Mouse (Mus musculus) CH12.LX (cell line): ENCODE results near the gene Pfkfb3. TPM values are rescaled to one million over a fixed set of nuclear protein-coding genes. Genes with fewer than 3 reads are reported as not detected.
A peak's percentile ranks its signal among the peaks of the same experiment; 100 is the strongest.

Experiments
- DNase-seq: peaks from one replicate; pipeline ENCODE4 v3.0.0-alpha.2; 2013; ENCODE audit errors: extremely low read depth
- H3K27ac ChIP-seq: 2 replicates; pipeline ENCODE4 v1.5.1; 2012; ENCODE audit warnings: low read depth, mild to moderate bottlenecking, control low read depth, moderate library complexity; ENCODE audit not compliant: insufficient read depth
- H3K27me3 ChIP-seq: replicated peaks from 2 replicates; pipeline ENCODE3; 2012; ENCODE audit warnings: inconsistent platforms
- H3K36me3 ChIP-seq, 2 experiments: replicated peaks in 1 of 2; 2 replicates each; pipeline versions ENCODE3 to v1.6.1; 2012; ENCODE audit warnings: inconsistent platforms in 1 of 2, low read length in 1 of 2, mild to moderate bottlenecking in 1 of 2, mixed read lengths in 1 of 2, moderate library complexity in 1 of 2; ENCODE audit not compliant: control insufficient read depth in 1 of 2, insufficient read depth in 1 of 2
- H3K4me1 ChIP-seq, 2 experiments: 2 replicates each; pipeline ENCODE4 v1.6.1; 2012; ENCODE audit warnings: inconsistent platforms in 1 of 2, moderate library complexity in 1 of 2; ENCODE audit not compliant: insufficient read depth in 2 of 2, control insufficient read depth in 1 of 2
- H3K4me2 ChIP-seq: 2 replicates; pipeline ENCODE4 v1.6.1; 2012; ENCODE audit warnings: low read depth, mild to moderate bottlenecking, control low read depth; ENCODE audit not compliant: poor library complexity, insufficient read depth, severe bottlenecking
- H3K4me3 ChIP-seq, 3 experiments: fragments of 150-350 bp in 1 of 3; sonication (generic) in 1 of 3; replicated peaks in 1 of 3; 2 replicates each; pipeline versions ENCODE3 to v1.5.1; 2011 to 2012; ENCODE audit warnings: low read depth in 2 of 3, low read length in 2 of 3, mild to moderate bottlenecking in 2 of 3, moderate library complexity in 2 of 3, control low read depth in 1 of 3, improper control_type of control experiment in 1 of 3, inconsistent platforms in 1 of 3, mixed read lengths in 1 of 3; ENCODE audit not compliant: poor library complexity in 1 of 3
- H3K79me2 ChIP-seq: replicated peaks from 2 replicates; pipeline ENCODE4 v1.6.1; 2012; ENCODE audit warnings: mild to moderate bottlenecking, moderate library complexity; ENCODE audit not compliant: control insufficient read depth, poor library complexity, insufficient read depth, severe bottlenecking; ENCODE audit errors: extremely low read depth
- H3K9ac ChIP-seq: 2 replicates; pipeline ENCODE4 v1.6.1; 2012; ENCODE audit warnings: low read depth, mild to moderate bottlenecking, control low read depth, moderate library complexity; ENCODE audit not compliant: insufficient read depth
- H3K9me3 ChIP-seq: replicated peaks from 2 replicates; pipeline ENCODE3; 2012; ENCODE audit warnings: low read length, inconsistent platforms, mixed read lengths
- BHLHE40 ChIP-seq: IDR thresholded peaks from 2 replicates; pipeline ENCODE4 v1.6.1; 2011; ENCODE audit warnings: mild to moderate bottlenecking, low read depth, low read length, improper control_type of control experiment
- CTCF ChIP-seq, 2 experiments: IDR thresholded peaks in 1 of 2; conservative IDR thresholded peaks in 1 of 2; 2 replicates each; pipeline ENCODE4 v1.5.1; 2011 to 2012; ENCODE audit warnings: low read depth in 2 of 2, low read length in 2 of 2, improper control_type of control experiment in 1 of 2, inconsistent platforms in 1 of 2, mild to moderate bottlenecking in 1 of 2, moderate library complexity in 1 of 2
- E2F4 ChIP-seq: IDR thresholded peaks from 2 replicates; pipeline ENCODE4 v1.6.1; 2011; ENCODE audit warnings: low read depth, low read length, improper control_type of control experiment; ENCODE audit not compliant: insufficient replicate concordance
- HCFC1 ChIP-seq: IDR thresholded peaks from 2 replicates; pipeline ENCODE4 v1.6.1; 2012; ENCODE audit warnings: low read depth, mild to moderate bottlenecking, inconsistent platforms, low read length, improper control_type of control experiment
- MAFK ChIP-seq: IDR thresholded peaks from 2 replicates; pipeline ENCODE4 v1.6.1; 2011; ENCODE audit warnings: low read length, improper control_type of control experiment; ENCODE audit not compliant: insufficient replicate concordance
- MEF2A ChIP-seq: IDR thresholded peaks from 2 replicates; pipeline ENCODE4 v1.6.1; 2014; ENCODE audit warnings: low read depth, mild to moderate bottlenecking, inconsistent platforms, low read length, improper control_type of control experiment, borderline replicate concordance
- MXI1 ChIP-seq: IDR thresholded peaks from 2 replicates; pipeline ENCODE4 v1.6.1; 2011; ENCODE audit warnings: mild to moderate bottlenecking, low read depth, low read length, improper control_type of control experiment
- PAX5 ChIP-seq: IDR thresholded peaks from 2 replicates; pipeline ENCODE4 v1.6.1; 2012; ENCODE audit warnings: low read length, inconsistent platforms, mixed read lengths
- POLR2A ChIP-seq: IDR thresholded peaks from 2 replicates; pipeline ENCODE4 v1.6.1; 2011; ENCODE audit warnings: low read depth, mild to moderate bottlenecking, improper control_type of control experiment, low read length
- SIN3A ChIP-seq: IDR thresholded peaks from 2 replicates; pipeline ENCODE4 v1.6.1; 2012; ENCODE audit warnings: low read length, improper control_type of control experiment, inconsistent platforms
- TCF12 ChIP-seq: IDR thresholded peaks from 2 replicates; pipeline ENCODE4 v1.6.1; 2014; ENCODE audit warnings: low read depth, mild to moderate bottlenecking, inconsistent platforms, low read length, improper control_type of control experiment
- ZKSCAN1 ChIP-seq: IDR thresholded peaks from 2 replicates; pipeline ENCODE4 v1.6.1; 2012; ENCODE audit warnings: low read depth, inconsistent platforms, low read length, improper control_type of control experiment, borderline replicate concordance
- ZNF384 ChIP-seq: IDR thresholded peaks from 2 replicates; pipeline ENCODE4 v1.6.1; 2012; ENCODE audit warnings: low read depth, low read length, improper control_type of control experiment, inconsistent platforms
- dilution Hi-C: fragments of 300-500 bp; cut with MboI; formaldehyde crosslinking; loops from 2 replicates; pipeline ENCODE4 v1.14.3; 2020; ENCODE audit warnings: low sequenced_read_pairs; ENCODE audit not compliant: extremely low pct_unique_long_range_greater_than_20kb, extremely low pct_ligation_motif_present
- in situ Hi-C: fragments of 300-500 bp; cut with MboI; formaldehyde crosslinking; loops from 3 replicates; pipeline ENCODE4 v1.14.3; 2019; ENCODE audit warnings: low sequenced_read_pairs, low pct_ligation_motif_present, low pct_unique_long_range_greater_than_20kb, mixed read lengths
- polyA plus RNA-seq: library from polyadenylated mRNA; unstranded; fragments of >175 nt; gene quantifications from 2 replicates; pipeline ENCODE4 v1.2.1, GENCODE M21; 2012; ENCODE audit warnings: low read depth; ENCODE audit not compliant: insufficient read length
- total RNA-seq, 2 experiments: library from RNA; depleted of rRNA; stranded (reverse); fragments of 300-350 nt in 1 of 2; fragments of >200 nt in 1 of 2; gene quantifications; 2 replicates each; pipeline ENCODE4 v1.2.3; 2012 to 2014

Pfkfb3 gene
- total and polyA plus RNA-seq, 3 experiments: 6.5 to 17.2 (median 6.7) TPM

GRCm38 (mm10) chr2:11438231-11438954, 115.5 kb downstream of the Pfkfb3 start:
- H3K9ac ChIP-seq: no peak overlapping the region
- H3K4me2 ChIP-seq: no peak overlapping the region
- no peaks in the 10 kb centered on the region for H3K9me3 ChIP-seq
- no peak overlapping the region for H3K27ac ChIP-seq
- TF ChIP-seq POLR2A (no peak), PAX5 (no peak), MAFK (no peak), BHLHE40 (no peak), E2F4 (no peak), CTCF (conservative IDR thresholded peaks at IDR 0.05 in 1 of 2, IDR thresholded peaks at IDR 0.05 in 1 of 2; ENCODE audit: low read depth in 2 of 2, low read length in 2 of 2) (no peak), ZNF384 (no peak), MEF2A (no peak)
- H3K79me2 ChIP-seq: no peaks in the 10 kb centered on the region
- dilution Hi-C loops (no loop called here), in situ Hi-C loops (no loop called here)
- H3K36me3 ChIP-seq: no peaks in the 10 kb centered on the region
- peaks cover 0 to 10% of the 10 kb centered on the region in 2 experiments; a peak in 2 of 4 replicates for H3K4me1 ChIP-seq
- DNase-seq: no peak
- no peaks in the 10 kb centered on the region for H3K27me3 ChIP-seq
- no peak overlapping the region for H3K4me3 ChIP-seq

GRCm38 (mm10) chr2:11436353-11436752, 117.5 kb downstream of the Pfkfb3 start:
- Histone ChIP-seq H3K4me2 (no peak overlapping the region), H3K4me1 (peaks cover 2% of the 10 kb centered on the region in 2 experiments; a peak in 3 of 4 replicates), H3K27me3 (no peaks in the 10 kb centered on the region), H3K79me2 (no peaks in the 10 kb centered on the region), H3K4me3 (no peak overlapping the region), H3K27ac (no peak overlapping the region), H3K36me3 (no peaks in the 10 kb centered on the region), H3K9me3 (no peaks in the 10 kb centered on the region), H3K9ac (no peak overlapping the region)
- TF ChIP-seq SIN3A (no peak), MXI1 (no peak), CTCF (conservative IDR thresholded peaks at IDR 0.05 in 1 of 2, IDR thresholded peaks at IDR 0.05 in 1 of 2; ENCODE audit: low read depth in 2 of 2, low read length in 2 of 2) (0 out of 4 replicates have a peak, but pooled peaks of 1 of the 2 experiments have one; percentile 16), HCFC1 (no peak)
- in situ Hi-C loops (no loop called here), dilution Hi-C loops (no loop called here)
- no peak for DNase-seq

DNA sequence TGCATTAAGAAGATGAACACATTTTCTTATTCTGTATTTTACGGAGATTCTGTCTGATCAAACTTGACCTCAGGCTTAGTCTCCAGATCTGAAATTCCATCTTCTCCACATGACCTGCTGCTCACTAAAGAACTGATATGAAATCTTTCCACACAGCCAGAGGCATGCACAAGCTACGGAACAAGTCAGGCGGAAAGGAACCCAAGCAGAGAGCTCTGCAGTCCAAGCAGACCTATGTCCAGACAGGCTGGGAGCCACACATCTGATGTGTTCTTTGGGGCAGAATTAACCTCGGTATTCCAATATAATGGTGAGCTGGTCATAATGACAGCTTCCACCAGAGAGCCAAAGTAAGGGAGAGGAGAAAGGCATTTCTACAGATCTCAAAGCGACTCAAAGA, 120.5 kb downstream of the Pfkfb3 start:
- dilution Hi-C loops (no loop called here), in situ Hi-C loops (no loop called here)
- no peaks in the 10 kb centered on the region for H3K9me3 ChIP-seq
- no peak for DNase-seq
- TF ChIP-seq ZKSCAN1: no peak
- no peak for TF ChIP-seq TCF12
- no peak overlapping the region for H3K9ac ChIP-seq
- no peaks in the 10 kb centered on the region for H3K27me3 ChIP-seq
- H3K4me2 ChIP-seq: no peak overlapping the region
- H3K4me3 ChIP-seq: no peak overlapping the region
- H3K27ac ChIP-seq: no peak overlapping the region
- no peaks in the 10 kb centered on the region for H3K79me2 ChIP-seq
- H3K36me3 ChIP-seq: no peaks in the 10 kb centered on the region
- H3K4me1 ChIP-seq: peaks cover 9 to 16% of the 10 kb centered on the region in 2 experiments
